Mouse (Mus musculus): ENCODE data around the gene Trp53i13.
"Not testable (repeated sequence)": the region's sequence is repeated elsewhere in the genome, so short reads cannot be mapped to it uniquely, and the experiment has no call there.

Trp53i13 gene

DNA sequence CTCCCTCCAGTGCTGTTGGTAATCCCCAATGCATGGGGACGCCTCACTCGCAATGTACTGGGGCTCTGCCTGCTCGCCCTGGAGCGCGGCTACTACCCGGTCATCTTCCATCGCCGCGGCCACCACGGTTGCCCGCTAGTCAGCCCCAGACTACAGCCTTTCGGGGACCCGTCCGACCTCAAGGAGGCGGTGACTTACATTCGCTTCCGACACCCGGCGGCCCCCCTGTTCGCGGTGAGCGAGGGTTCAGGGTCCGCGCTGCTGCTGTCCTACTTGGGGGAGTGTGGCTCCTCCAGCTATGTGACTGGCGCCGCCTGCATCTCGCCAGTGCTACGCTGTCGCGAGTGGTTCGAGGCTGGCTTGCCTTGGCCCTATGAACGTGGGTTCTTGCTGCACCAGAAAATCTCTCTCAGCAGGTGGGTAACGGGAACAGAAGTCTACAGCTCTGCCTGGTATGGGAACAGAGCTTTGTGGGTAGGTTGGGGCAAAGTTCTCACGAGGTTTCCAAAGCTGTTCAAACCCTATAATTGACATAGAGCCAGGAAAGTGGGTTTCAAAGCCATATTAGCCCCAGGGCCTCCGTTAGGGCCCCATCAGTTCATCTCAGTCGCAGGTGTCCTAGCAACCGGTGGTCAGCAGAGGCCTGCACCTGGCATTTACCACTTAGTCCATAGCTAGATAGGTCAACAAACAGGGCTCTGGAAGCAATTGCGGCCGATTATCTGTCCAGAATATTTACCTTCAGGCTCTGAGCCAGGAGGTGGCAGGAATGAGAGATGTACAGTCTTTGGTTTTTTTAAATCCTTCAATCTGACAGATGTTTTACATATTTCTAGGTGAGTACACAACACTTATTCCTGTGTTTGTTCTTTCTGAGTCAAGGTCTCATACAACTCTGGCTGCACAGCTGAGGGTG, at the start of gene Trp53i13:
Trp53i13 (minus strand) TSS at position 344 of the 916 bp plus-strand sequence.
- peak; percentile 49 for DNase-seq

DNA sequence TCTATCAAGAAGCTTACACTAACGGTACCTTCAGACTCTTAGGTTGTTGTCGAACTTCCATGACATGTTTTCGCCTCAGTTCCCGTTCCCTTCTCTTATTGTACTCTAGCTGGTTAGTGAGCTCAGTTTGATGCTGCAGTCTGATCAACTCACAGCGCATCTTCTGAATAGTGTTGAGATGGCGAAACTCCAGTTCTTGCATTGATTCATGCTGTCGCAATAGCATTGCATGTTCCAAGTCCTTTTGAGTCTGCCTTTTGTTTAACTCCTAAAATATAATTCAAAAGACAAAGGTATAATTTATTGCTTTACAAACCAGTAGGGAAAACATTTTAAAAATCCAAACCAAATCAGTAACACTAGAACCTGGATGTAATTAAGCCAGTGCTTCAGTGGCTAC, 29.5 kb upstream of the Trp53i13 start:
- DNase-seq, result no peak

DNA sequence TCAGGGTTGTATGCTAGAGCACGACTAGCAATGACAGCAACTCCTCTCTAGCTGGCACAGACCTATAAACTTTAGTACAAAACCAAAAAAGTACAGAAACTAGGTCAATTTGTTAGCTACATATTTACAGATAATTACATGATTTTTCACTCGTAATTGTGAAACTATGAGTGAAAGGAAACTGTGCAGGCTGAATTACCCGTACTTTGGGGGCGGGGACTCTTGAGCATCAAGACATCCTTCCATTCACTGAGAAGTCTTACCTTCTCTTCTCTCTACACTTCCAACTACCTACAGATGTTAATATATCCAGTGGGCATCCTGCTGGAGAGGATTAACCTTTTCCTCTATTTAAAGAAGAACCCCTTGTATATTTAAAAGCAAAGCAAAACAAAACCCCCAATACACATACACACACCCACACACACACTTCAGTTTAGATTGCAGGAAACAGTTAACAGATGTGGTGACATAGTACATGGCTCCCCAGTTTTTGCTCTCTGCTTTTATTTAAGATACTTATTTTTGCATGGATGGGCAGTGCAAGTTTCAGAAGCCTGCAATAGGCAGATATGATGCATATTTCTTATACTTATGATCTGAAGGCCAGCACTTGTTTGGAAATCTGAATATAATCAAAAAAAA, 16.5 kb upstream of the Trp53i13 start:
- no peak for DNase-seq

DNA sequence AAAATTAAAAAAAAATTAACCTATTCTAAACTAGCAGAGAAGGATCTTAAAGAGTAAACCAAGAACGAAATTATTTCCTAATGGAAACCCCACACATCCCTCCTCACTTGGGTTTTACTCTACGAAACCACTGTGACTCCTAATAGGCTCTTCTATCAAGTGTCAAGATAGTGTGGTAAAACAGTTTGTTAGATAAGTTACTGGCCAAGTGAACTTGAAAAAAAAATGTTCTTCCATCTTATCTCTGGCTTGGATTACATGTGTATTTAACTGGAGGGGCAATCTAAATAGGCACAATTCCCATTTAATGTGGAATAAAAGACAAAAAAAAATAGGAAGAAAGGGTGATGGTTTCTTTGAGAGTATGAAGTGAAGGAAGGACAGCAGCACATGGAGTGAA, 15.1 kb upstream of the Trp53i13 start:
- no peak for DNase-seq

DNA sequence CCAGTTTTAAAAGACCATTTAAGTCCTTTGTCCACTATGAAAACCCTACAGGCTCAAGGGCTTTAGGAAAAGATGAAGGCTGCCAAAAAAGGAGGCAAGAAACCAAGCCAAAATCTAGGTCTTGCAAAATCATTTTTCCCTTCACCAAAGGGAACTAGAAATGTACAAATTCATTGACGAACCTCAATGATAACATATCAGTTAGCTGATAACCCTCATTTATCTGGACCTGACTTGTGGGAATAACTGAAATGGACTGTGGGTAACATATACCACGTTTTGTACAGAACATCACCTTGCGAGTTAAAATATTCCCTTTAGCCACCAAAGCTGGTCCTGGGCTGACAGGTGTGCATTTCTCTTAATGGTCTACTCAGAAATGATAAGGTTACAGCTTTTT, 13.9 kb upstream of the Trp53i13 start:
- DNase-seq, result no peak

DNA sequence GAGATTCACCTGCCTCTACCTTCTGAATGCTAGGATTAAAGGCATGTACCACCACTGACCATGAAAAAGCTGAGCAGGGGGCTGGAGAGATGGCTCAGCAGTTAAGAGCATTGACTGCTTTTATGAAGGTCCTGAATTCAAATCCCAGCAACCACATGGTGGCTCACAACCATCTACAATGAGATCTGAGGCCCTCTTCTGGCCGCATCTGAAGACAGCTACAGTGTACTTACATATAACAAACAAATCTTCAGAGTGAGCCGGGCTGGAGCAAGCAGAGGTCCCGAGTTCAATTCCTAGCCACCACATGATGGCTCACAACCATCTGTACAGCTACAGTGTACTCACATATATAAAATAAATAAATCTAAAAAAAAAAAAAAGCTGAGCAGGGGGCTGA, 12.6 kb upstream of the Trp53i13 start:
- DNase-seq, result not testable (repeated sequence)

DNA sequence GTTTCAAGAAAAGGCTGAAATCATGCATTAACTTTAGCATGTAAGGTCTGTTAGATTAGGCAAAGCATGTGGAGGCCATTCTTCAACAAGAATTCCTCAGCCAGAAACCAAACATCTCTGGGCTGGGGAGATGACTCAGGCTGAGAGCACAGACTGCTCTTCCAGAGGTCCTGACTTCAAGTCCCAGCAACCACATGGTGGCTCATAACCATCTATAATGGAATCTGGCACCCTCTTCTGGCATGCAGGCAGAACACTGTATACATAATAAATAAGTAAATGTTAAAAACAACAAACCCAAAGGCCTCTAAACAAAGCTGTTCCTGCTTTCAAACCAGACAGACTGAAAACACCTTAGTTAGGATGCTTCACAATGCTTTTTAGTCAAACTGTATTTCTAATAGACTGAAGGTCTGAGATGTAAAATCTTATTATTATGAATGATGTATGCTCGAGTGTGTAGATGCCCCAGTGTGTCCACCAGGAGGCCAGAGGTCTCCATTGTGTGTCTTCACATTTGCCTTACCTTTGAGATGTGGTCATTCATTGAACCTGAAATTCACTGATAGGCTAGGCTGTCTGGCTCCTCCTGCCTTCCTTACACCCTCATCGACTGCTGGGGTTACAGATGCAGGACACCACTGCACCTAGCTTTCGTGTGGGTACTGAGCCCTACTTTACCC, 10.2 kb upstream of the Trp53i13 start:
- no peak for DNase-seq

DNA sequence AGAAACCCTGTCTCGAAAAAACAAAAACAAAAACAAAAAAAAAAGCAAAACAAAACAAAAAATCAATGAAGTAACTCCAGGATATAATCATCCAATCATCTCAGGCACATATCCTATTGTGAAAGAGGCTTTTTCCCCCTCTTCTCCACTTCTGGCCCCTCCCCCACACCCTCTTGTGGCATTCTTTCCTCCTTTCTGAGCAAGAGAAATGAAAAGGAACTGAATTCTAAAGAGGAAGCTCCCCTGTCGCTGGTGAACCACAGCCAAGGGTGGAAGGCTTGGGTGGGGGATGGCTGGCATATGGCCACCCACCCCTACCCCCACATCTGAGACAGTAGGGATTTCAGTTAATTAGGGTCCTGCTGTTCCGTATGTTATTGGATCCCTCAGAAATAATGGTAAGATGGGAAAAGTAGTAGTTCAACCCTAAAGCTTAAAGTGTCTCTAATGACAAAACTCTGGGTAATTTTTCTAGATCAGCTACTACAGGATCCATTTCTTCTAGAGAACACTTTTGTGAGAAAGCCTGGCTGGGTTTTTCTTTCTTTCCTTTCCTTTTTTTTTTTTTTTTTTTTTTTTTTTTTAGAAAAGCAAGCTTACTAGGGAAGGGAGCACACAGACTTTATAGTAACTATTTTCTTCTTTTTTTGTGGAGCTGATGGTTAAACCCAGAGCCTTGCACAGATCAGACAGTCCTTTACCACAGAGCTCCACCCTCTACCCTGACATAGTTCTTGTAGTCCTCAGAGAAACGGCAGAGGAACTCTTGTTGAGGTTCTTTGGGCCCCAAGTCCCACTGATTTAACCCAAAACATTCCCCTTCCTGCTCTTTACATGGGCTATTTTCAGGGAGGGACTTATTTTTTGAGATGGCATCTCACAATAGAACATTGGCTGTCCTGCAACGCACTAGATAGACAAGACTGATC, 5.1 kb upstream of the Trp53i13 start:
- DNase-seq, result peak; percentile 34

DNA sequence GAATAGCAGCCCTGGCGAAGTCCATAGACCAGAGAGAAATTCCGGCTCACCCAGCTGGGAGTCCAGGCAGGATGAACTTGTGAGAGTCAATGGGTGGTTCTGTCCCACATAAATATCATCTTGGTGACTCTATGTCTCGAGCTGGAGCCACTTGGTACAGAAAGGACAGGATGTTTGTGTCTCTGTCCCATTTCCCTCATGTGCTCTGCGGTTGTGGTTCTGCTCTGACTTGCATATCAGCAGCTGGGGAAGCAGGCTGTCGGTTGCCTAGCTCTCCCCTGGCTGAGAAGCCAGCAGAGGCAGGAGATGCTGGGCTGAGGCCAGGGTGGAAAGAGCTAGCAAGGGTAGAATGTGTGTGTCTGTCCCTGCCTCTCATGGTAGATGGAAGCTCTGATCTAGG, 3.3 kb upstream of the Trp53i13 start, which contains the start of gene Gm10392:
Gm10392 (minus strand) TSS at position 156 of the 400 bp plus-strand sequence.
- DNase-seq, result peak; percentile 47

DNA sequence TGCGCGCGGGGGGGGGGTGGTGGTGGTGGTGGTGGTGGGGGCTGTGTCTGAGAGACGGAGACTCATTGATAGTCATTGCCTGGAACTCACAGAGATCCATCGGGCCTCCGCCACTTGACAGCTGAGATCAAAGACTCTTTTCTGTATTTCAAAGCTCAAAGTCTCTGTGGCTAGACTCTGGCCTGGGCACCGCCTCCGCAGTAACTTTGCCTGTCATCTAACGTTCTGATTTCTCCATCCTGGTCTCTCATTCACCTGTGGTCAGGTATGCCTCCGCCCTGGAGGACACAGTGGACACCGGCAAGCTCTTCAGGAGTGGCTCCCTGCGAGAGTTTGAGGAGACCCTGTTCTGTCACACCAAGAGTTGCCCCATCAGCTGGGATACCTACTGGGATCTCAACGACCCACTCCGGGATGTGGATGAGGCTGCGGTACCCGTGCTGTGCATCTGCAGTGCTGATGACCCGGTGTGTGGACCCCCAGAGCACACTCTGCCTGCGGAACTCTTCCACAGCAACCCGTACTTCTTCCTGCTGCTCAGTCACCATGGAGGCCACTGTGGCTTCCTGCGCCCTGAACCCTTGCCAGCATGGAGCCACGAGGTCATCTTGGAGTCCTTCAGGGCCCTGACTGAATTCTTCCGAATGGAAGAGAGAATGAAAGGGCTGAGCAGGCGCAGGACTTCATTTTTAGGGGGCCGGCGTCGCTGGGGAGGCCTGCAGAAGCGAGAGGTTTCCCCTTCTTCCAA, 2.4 kb upstream of the Trp53i13 start:
- DNase-seq, result peak; percentile 4

DNA sequence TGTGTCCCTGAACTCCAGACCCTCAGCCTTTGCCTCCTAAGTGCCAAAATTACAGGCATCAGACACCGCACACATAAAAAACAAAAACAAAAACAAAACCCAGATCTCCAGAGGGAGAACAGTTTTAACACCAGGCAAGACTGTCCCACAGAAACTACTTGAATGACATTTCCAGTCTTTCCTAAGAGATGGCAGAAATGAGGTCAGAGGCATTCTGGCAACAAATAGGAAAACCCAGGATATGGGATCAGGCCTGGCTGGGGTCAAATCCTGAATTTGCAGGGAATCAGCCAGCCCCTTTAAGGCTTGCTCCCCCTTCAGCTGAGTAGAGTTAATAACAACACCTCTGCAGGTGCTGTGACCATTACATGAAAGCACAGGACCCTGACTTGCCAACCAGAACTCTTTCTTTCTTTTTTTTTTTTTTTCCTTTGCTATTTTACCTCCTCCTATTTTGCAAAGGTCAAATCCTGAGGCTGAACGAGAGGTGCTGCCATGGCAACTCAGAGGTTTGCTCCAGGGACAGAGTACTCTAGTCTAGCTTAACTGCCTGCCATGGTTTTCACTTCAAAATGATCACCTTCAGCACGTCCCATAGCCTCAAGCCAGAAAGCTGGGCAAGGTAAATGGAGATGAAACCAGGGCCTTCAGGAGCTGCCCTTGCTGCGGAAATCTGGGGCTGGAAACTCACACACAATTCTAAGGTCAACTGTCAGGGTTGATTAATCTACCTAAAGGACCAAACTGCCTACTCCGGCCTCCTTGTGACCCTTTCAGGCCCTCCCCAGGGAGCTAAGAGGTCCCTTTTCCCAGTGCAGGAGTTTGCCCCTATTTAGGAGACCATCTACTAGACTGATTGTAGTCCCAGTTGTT, 1.0 kb upstream of the Trp53i13 start:
- DNase-seq, result peak; percentile 29

DNA sequence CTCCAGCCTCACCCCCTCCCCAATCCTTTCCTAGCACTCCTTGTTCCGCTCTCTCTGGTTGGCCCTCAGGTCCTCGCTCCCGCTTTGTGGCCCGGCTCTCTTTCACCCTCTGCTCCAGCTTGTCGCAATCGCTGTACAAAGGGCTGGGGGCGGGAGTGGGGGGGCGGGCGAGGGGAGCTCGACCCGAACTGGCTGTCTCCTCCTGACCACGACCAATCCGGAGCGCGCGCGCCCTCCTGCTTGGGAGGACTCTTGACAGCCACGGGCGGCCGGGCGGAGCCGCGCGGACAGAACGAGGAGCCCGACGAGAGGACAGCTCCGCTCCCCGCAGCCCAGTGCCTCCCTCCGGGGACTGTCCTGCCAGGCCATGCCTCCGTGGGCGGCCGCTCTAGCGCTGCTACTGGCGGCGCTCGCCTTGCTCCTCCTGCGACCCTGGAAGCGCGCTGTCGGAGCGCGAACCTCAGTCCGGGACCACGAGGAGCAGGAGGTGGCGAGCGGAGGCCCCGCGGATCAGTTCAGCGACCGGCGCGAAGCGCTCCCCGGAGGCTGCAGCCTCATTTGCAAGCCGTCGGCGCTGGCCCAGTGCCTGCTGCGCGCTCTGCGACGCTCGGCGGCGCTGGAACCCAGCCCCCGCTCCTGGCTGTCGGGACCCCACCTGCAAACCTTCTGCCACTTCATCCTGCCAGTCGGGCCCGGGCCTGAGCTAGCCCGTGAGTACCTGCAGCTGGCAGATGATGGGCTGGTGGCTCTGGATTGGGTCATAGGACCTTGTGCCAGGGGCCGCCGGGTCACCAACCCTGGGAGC, 746 bp downstream of the Trp53i13 start, which contains the start of gene Abhd15:
Abhd15 (plus strand) TSS at position 290 of the 805 bp plus-strand sequence.
- DNase-seq, result peak; percentile 81

DNA sequence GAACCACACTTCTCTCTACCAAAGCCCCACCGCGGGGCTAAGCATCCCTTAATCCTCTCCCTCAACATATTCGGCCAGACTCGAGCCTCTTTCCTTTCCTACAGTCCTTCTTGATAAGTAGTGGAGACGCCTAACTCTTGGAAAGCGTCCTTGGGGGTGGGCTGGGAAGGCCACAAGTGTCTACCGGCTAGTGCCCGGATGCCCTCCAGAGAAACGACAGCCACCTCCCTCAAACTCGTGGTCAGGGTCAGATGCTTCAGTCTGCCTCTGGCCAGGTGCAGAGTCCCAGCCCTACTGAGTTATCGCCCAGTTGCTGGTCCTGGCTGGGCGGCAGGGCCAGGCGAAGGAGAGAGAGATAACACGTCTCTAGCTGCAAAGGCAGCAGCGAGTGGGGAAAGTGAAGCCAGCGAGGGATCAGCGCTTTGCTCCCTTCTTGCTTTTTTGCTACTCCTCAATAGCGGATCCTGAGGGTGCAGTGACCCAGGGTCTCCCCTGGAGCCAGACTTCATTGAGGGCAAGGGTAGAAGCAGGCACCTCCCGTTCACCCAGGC, 1.4 kb downstream of the Trp53i13 start:
- DNase-seq, result peak; percentile 27

DNA sequence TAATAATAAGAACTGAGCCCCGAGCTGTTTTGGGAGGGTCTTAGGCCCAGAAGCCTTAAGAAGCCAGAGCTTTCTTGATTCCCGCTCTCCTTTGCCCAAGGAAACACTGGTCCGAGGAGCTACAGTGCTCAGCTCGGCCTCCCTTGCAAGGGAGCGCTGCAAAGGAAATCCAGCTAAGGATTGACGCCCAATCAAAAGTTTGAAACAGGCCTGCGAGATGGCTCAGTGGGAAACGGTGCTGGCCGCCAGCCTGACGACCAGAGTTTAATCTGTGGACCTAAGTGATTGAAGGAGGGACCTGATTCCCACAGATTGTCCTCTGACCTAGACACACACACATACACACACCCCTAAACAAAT, 2.0 kb downstream of the Trp53i13 start:
- peak; percentile 43 for DNase-seq

DNA sequence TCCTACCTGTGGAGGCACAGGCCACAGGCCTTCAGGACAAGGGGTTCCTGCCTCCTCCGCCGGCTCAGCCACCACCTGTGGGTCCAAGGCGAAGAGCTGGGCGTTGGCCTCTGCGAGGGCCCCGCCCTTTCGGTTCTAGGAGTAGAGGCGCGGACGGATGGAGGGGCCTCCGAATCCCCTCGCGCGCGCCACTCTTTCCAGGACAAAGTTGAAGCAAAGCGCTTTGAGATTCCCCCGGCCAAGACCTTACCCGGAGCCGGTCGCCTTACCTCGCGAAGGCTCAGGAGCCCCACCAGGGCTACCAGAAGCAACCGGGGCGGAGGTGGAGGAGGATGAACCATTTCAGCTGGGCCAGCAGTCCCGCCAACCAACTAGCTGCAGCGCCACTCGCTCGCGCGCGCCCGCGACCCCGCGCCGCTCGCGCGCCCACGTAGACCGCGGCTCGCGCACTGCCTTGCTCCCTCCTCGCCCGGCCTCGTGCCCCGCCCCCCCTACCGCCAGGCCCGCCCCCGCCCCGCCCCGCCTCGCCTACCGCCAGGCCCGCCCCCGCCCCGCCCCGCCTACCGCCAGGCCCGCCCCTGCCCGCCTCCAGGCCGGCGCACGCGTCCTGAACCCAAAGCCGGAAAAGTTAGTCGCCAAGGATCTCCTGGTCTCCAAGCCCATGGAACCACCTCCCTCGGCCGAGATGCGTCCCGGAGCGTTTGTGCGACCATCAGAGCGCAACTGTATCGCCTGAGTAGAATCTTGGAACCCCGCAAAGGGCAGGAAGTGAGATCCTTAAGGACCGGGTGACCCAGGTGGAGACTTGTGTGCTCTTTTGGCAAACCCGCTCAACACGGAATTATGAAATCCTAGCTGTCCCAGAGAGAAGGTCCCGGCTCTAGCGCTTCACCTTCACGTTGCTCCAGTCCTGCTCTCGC, 2.6 kb downstream of the Trp53i13 start:
- DNase-seq, result peak; percentile 86

DNA sequence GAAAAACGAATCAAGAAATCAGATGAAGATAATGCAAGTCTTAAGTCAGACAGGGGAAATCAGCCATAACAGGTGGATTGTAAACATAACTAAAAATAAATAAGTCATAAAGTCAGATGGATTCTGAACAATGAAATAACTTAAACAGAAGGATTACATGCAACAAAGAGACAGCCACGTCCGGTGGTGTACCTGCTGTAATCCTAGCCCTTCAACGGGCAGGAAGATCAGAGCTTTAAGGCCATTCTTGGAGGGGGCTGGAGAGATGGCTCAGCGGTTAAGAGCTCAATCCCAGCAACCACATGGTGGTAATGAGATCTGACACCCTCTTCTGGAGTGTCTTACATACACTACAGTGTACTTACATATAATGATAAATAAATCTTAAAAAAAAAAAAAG, 4.4 kb downstream of the Trp53i13 start:
- DNase-seq, result no peak

DNA sequence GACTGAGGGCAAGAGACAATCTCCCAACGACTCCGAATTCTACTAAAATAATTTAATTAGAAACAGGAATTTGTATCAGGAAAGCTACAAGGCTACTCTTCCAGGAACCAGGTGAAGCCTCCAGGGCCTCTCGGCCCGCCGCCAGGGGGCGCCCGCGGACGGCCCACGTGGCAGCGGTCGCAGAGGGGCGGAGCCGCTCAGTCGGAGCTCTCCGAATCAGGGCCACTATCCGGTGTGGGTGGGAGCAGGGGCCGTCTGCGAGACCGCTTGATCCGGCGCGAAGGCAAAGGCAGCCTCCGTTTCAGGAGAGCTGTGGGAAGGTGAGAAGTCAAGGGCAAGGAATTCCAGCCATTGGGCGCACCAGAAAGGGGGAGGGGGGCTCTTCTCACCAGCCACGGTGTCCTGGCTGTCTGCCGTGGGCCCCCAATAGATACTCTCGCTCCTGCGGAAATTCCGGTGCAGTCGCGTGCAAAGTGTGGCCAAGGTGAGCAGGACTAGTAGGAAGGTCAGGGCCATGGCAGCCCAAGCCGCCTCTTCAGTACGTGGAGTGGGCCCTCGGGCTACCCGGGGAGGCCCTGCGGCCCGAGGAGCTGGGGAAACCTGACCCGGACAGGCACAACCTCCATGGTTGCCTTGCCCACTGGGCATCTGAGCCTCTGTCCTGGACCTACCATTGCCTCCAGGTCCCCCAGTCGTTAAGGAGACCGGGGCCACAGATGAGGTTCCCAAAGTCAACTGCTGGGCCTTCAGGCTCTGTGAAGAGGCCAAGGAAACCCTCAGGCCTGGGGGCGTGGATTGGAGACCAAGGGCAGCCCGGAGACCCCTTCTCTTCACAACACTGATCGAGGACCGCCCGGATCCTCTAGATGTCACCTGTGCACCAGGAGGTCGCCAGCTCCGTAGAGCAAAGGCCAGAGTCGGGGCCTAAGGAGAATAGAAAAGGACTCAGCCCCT, 7.4 kb downstream of the Trp53i13 start:
- peak; percentile 90 for DNase-seq

Data from kidney, adult 9 months (tissue).